Mouse (Mus musculus) right cerebral cortex, postnatal 10 days (tissue): ENCODE measurements around the gene 4931409K22Rik.
A peak's percentile ranks its signal among the peaks of the same experiment; 100 is the strongest.

ENCODE experiments used
- DNase-seq, 2 experiments: peaks; one replicate each; pipeline ENCODE4 v3.0.0; 2021; ENCODE audit warnings: low spot score in 2 of 2

Gene 4931409K22Rik

DNA sequence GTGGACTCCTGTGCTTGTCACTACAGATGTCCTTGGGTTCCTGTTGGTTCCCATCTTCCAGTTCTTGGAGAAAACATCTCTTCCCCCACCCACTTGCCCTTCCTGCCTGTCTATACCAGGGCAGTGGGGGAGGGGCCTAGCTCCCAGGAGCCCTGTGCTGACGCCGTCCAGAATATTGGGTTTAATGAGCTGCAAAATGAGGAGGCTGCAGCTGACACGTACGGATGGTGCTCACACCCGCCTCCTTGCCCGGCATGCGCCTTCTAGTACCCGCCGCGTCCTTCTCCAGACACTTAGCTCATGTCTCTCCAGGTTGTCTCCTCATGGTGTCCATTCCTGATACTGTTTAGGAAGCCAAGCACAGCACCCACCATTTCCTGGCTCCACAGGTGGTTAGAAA is 57.5 kb downstream of the 4931409K22Rik start:
- peak in 1 of 2 experiments; percentile 29 for DNase-seq

DNA sequence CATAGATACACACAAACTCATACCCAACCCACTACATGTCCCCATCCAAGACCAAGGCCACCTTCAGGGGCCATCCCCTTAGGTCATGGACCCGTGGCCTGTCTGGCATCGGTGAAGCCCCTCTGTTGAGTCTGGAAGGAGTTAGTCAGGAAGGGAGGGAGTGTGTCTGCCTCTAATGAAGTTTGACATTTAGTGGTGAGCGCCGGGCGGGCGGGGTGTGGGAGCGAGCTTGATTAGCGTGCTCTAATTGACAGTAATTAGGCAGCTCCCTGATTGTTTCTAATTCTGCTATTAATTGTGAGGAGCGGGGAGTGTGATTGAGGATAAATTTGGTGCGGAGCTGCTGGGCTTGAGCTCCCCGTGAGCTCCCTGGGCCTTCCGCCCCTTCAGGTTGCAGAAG is 59.1 kb downstream of the 4931409K22Rik start:
- DNase-seq = no peak

DNA sequence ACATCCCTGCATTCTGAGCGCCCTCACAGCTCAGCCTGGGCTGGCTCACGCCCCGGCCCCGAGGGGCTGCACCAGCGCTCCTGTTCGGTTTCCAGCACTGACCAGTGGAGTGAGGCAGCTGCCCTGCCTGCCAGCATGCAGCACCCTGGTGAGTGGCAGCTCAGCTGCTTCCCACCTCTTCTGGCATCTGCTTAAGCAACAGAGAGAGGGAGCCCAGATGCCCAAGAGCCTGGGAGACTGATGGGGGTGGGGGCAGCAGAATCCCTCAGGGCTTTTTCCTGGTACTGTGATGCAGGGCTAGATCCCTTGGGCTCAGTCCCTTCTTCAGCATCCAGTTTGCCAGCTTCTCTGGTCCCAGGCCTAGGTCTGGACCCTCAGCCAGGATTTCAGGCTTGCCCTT is 59.9 kb downstream of the 4931409K22Rik start:
- DNase-seq = no peak

DNA sequence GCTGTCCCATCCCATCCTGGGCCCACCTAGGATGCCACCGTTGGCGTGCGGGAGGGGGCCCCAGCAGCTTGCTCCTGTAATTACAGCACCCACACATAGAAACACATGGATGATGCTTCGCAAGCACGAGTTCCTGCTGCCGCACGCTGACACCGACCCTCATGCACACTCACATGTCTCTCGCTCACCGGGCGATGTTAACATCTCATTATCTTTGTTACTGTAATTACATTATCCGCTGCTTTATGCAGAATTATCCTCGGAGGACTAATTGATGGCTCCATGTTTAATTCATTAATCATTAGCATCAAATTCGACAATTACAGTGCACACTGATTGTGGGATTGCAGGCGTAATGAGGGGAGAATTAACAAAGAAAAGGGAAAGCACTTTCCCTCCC is 61.6 kb downstream of the 4931409K22Rik start:
- peak in 1 of 2 experiments; percentile 53 for DNase-seq
